Mouse (Mus musculus) gastrocnemius, adult 18-20 months (tissue): Measurements from ENCODE around the gene Mbtd1. TPM values are rescaled to one million over a fixed set of nuclear protein-coding genes. Genes with fewer than 3 reads are reported as not detected.
"Not testable (repeated sequence)": the region's sequence is repeated elsewhere in the genome, so short reads cannot be mapped to it uniquely, and the experiment has no call there.

Source experiments
- DNase-seq: peaks from one replicate; pipeline ENCODE4 v3.0.0; 2021; ENCODE audit warnings: low spot score
- long read RNA-seq, 2 experiments: library from polyadenylated mRNA; stranded (forward); transcript quantifications; one replicate each; pipeline ENCODE4 v2.0.0; 2021
- total RNA-seq, 2 experiments: library from RNA; stranded (reverse); gene quantifications; 2 replicates each; pipeline ENCODE4 v1.2.3; 2021

Mbtd1 gene
- total RNA-seq = 1 to 10 TPM; 8.8 to 9.7 TPM
- long read RNA-seq, experiment 1, partial matches to known transcripts = 1 of 3 reads
- long read RNA-seq, experiment 1, other reads (novel, unspliced or antisense) = 2 of 3 reads
- long read RNA-seq, experiment 2, partial matches to known transcripts = 0 of 3 reads
- long read RNA-seq, experiment 2, other reads (novel, unspliced or antisense) = 3 of 3 reads

- peak; percentile 98 for DNase-seq
These were observed at the start of gene Mbtd1, which contains the start of gene Utp18 for GRCm38 (mm10) chr11:93885572-93886410. TSS of gene Mbtd1 (plus strand) at chr11:93885852. TSS of gene Utp18 (minus strand) at chr11:93885766.

- DNase-seq = no peak
These were observed 38.3 kb upstream of the Mbtd1 start for GRCm38 (mm10) chr11:93847342-93847741.

GRCm38 (mm10) chr11:93852546-93852945 is 33.1 kb upstream of the Mbtd1 start:
- DNase-seq = no peak

- peak; percentile 55 for DNase-seq
These were observed 29.2 kb upstream of the Mbtd1 start for GRCm38 (mm10) chr11:93856284-93856955.

GRCm38 (mm10) chr11:93860540-93861172 is 25.0 kb upstream of the Mbtd1 start:
- no peak for DNase-seq

- no peak for DNase-seq
These were observed 24.5 kb upstream of the Mbtd1 start for GRCm38 (mm10) chr11:93861193-93861592.

- DNase-seq = no peak
These were observed 23.5 kb upstream of the Mbtd1 start for GRCm38 (mm10) chr11:93862045-93862623.

- DNase-seq = no peak
These were observed 23.0 kb upstream of the Mbtd1 start for GRCm38 (mm10) chr11:93862638-93863037.

- no peak for DNase-seq
These were observed 1.6 kb upstream of the Mbtd1 start for GRCm38 (mm10) chr11:93884068-93884467.

- DNase-seq = peak; percentile 26
These were observed 616 bp upstream of the Mbtd1 start for GRCm38 (mm10) chr11:93884901-93885571.

GRCm38 (mm10) chr11:93886411-93887079 is 893 bp downstream of the Mbtd1 start:
- no peak for DNase-seq

GRCm38 (mm10) chr11:93887080-93887447 is 1.4 kb downstream of the Mbtd1 start:
- no peak for DNase-seq

- DNase-seq = no peak
These were observed 12.1 kb downstream of the Mbtd1 start for GRCm38 (mm10) chr11:93897732-93898131.

- DNase-seq = no peak
These were observed 21.2 kb downstream of the Mbtd1 start for GRCm38 (mm10) chr11:93906834-93907233.

- no peak for DNase-seq
These were observed 22.2 kb downstream of the Mbtd1 start for GRCm38 (mm10) chr11:93907839-93908238.

GRCm38 (mm10) chr11:93908829-93909228 is 23.2 kb downstream of the Mbtd1 start:
- DNase-seq = no peak

GRCm38 (mm10) chr11:93911603-93912002 is 26.0 kb downstream of the Mbtd1 start:
- DNase-seq = no peak

GRCm38 (mm10) chr11:93915019-93915418 is 29.4 kb downstream of the Mbtd1 start:
- DNase-seq = not testable (repeated sequence)

- DNase-seq = no peak
These were observed 43.5 kb downstream of the Mbtd1 start for GRCm38 (mm10) chr11:93929106-93929505.

GRCm38 (mm10) chr11:93940906-93941305 is 55.3 kb downstream of the Mbtd1 start:
- no peak for DNase-seq
